Mouse (Mus musculus) lung, adult 2 months (tissue): ENCODE results near the gene Sectm1b.

Experiments
- CTCF ChIP-seq: fragments of 200-500 bp; IDR thresholded peaks from 2 replicates; pipeline ENCODE4 v1.5.1; 2011; ENCODE audit warnings: mild to moderate bottlenecking, low read length, control low read depth; ENCODE audit not compliant: insufficient read depth
- POLR2A ChIP-seq: fragments of 200-500 bp; IDR thresholded peaks from 2 replicates; pipeline ENCODE4 v1.6.1; 2011; ENCODE audit warnings: low read depth, mild to moderate bottlenecking, control low read depth, low read length, borderline replicate concordance; ENCODE audit errors: extremely low read depth

- TF ChIP-seq POLR2A = no peak
- no peak for TF ChIP-seq CTCF
Observed at GRCm38 (mm10) chr11:121082250-121082649, 18.9 kb upstream of the Sectm1b start.
